Mouse (Mus musculus): ENCODE results near the gene Dnmt3c.
"Not testable (repeated sequence)": the region's sequence is repeated elsewhere in the genome, so short reads cannot be mapped to it uniquely, and the experiment has no call there.

Gene Dnmt3c

GRCm38 (mm10) chr2:153696352-153696751, at the start of gene Dnmt3c:
Dnmt3c (plus strand) TSS chr2:153696652.
- no peak for DNase-seq (ENCODE audit: low spot score)

GRCm38 (mm10) chr2:153648773-153649297, 47.6 kb upstream of the Dnmt3c start:
- no peak for DNase-seq (ENCODE audit: low spot score)

GRCm38 (mm10) chr2:153649298-153650013, 47.0 kb upstream of the Dnmt3c start, which contains the start of gene Dnmt3b:
Dnmt3b (plus strand) TSS chr2:153649450.
- DNase-seq (ENCODE audit: low spot score), result peak; percentile 82

- DNase-seq (ENCODE audit: low spot score), result no peak
These were observed 46.3 kb upstream of the Dnmt3c start for GRCm38 (mm10) chr2:153650014-153650687.

GRCm38 (mm10) chr2:153651681-153652080, 44.8 kb upstream of the Dnmt3c start:
- no peak for DNase-seq (ENCODE audit: low spot score)

GRCm38 (mm10) chr2:153657659-153658058, 38.8 kb upstream of the Dnmt3c start:
- DNase-seq (ENCODE audit: low spot score), result not testable (repeated sequence)

- DNase-seq (ENCODE audit: low spot score), result peak; percentile 13
These were observed 35.8 kb upstream of the Dnmt3c start for GRCm38 (mm10) chr2:153660616-153661015.

- no peak for DNase-seq (ENCODE audit: low spot score)
These were observed 31.1 kb upstream of the Dnmt3c start for GRCm38 (mm10) chr2:153665401-153665800.

- peak; percentile 76 for DNase-seq (ENCODE audit: low spot score)
These were observed 27.6 kb upstream of the Dnmt3c start for GRCm38 (mm10) chr2:153668754-153669376.

GRCm38 (mm10) chr2:153670111-153670510, 26.3 kb upstream of the Dnmt3c start:
- peak; percentile 23 for DNase-seq (ENCODE audit: low spot score)

GRCm38 (mm10) chr2:153672619-153673018, 23.8 kb upstream of the Dnmt3c start:
- DNase-seq (ENCODE audit: low spot score), result no peak

GRCm38 (mm10) chr2:153675364-153675763, 21.1 kb upstream of the Dnmt3c start:
- not testable (repeated sequence) for DNase-seq (ENCODE audit: low spot score)

GRCm38 (mm10) chr2:153676944-153677343, 19.5 kb upstream of the Dnmt3c start:
- DNase-seq (ENCODE audit: low spot score), result no peak

GRCm38 (mm10) chr2:153677550-153677949, 18.9 kb upstream of the Dnmt3c start:
- no peak for DNase-seq (ENCODE audit: low spot score)

GRCm38 (mm10) chr2:153679959-153680358, 16.5 kb upstream of the Dnmt3c start:
- no peak for DNase-seq (ENCODE audit: low spot score)

GRCm38 (mm10) chr2:153693413-153693812, 3.0 kb upstream of the Dnmt3c start:
- DNase-seq (ENCODE audit: low spot score), result not testable (repeated sequence)

- no peak for DNase-seq (ENCODE audit: low spot score)
These were observed 1.9 kb upstream of the Dnmt3c start for GRCm38 (mm10) chr2:153694462-153695085.

- no peak for DNase-seq (ENCODE audit: low spot score)
These were observed 6.9 kb downstream of the Dnmt3c start for GRCm38 (mm10) chr2:153703389-153703788.

GRCm38 (mm10) chr2:153710701-153711330, 14.4 kb downstream of the Dnmt3c start:
- peak; percentile 17 for DNase-seq (ENCODE audit: low spot score)

- peak; percentile 29 for DNase-seq (ENCODE audit: low spot score)
These were observed 16.2 kb downstream of the Dnmt3c start for GRCm38 (mm10) chr2:153712646-153713091.

- peak; percentile 67 for DNase-seq (ENCODE audit: low spot score)
These were observed 16.8 kb downstream of the Dnmt3c start for GRCm38 (mm10) chr2:153713227-153713626.

GRCm38 (mm10) chr2:153717861-153718260, 21.4 kb downstream of the Dnmt3c start:
- DNase-seq (ENCODE audit: low spot score), result not testable (repeated sequence)
